Mouse (Mus musculus): Measurements from ENCODE around the gene Plxnd1.

The Plxnd1 gene

DNA sequence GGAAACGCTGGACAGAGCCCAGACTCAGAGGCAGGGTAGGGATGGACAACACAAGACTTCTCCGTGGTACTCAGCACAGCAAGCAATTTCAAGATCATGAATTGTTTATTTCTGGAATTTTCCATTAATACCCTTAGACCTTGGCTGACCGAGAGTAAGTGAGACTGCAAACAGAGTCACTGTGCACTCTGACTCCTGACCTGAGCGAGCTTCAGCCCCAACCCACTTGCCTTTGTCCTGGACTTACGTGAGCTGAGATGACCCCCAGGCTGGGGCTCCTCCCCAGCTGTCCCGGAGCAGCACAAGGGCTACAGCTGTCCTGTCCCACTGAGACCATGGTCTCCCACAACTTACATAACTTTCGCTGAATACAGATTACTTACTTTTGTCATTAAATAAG is 11.9 kb downstream of the Plxnd1 start:
- DNase-seq (ENCODE audit: low spot score in 2 of 2) = no peak

DNA sequence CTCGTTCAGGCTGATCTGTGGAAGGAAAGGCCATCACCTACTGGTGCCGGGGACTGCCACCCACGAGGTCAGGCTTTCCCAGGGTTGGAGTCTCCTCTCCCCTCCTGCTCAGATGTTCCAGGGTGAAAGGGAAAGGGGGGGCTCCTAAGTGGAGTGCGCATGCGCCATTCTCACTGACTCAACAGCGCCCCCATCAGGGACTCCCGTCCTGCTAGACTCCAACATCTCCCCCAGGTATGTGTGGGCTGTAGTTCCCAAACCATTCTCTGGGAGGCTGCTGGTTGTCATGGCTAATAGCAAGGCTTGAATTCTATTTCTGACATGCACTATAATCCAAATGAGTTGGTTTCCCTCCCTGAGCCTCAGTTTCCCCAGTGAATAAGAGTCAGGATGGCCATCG is 16.2 kb downstream of the Plxnd1 start:
- DNase-seq (ENCODE audit: low spot score in 2 of 2) = no peak

DNA sequence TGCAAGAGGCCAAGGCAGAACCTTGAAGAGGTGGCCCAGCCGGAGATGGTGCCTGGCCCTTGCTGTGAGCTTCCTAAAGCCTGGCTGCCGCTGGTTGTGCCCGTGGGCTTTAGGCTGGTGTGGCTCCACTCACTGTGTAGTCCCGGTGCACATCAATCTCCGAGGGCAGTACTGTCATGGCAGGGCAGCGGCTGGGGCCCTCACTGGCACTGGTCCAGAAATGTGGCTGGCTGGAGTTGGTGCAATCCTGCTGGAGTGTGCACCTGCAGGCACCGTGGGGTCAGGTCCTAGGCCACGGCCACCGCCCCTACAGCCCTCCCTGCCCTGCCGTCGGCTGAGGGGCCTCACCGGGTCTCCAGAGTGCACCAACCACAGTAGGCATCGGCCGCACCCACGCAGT is 17.0 kb downstream of the Plxnd1 start:
- no peak for DNase-seq (ENCODE audit: low spot score in 2 of 2)

DNA sequence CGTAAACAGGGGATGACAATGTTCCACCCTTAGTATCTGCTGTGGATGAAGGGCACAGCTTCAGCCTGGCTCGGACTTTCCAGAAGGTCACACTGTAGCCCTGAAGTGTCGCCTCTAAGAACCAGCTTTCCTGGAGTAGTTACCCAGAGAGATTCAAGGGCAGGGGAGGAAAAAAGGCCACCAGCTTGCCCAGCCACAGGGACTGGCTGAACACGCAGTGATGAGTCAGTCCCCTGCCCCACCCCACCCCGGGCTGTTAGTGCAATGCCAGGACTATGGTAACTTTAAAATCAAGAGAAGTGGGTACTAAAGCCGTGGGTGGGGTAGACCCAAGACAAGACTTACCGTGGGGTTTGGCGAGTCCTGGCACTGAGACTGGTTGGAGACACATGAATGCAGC is 19.2 kb downstream of the Plxnd1 start:
- no peak for DNase-seq (ENCODE audit: low spot score in 2 of 2)

GRCm38 (mm10) chr6:115973881-115974662 is 20.7 kb downstream of the Plxnd1 start:
- no peak for DNase-seq (ENCODE audit: low spot score in 2 of 2)

GRCm38 (mm10) chr6:115973139-115973875 is 21.5 kb downstream of the Plxnd1 start:
- no peak for DNase-seq (ENCODE audit: low spot score in 2 of 2)

GRCm38 (mm10) chr6:115972083-115972764 is 22.6 kb downstream of the Plxnd1 start:
- no peak for DNase-seq (ENCODE audit: low spot score in 2 of 2)

GRCm38 (mm10) chr6:115971273-115972060 is 23.3 kb downstream of the Plxnd1 start:
- DNase-seq (ENCODE audit: low spot score in 2 of 2) = no peak

DNA sequence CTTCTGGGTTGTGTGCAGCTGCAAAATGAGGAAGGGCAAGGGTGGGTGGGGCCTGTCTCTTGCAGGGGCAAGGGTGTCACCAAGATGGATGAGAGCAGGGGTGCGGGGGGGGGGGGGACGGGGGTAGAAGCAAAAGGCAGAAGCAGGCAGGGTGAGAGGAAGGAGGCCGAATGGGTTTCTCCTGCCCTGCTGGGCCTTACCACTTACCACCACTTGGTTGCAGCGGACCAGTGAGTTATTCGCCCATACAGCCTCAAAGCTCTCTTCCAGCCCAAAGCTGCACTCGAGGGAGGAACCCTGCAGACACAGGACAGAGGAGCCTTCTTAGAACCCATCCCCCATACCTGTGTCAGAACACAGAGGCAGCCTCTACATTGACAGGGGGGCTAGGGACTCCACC is 24.9 kb downstream of the Plxnd1 start:
- DNase-seq (ENCODE audit: low spot score in 2 of 2) = no peak

DNA sequence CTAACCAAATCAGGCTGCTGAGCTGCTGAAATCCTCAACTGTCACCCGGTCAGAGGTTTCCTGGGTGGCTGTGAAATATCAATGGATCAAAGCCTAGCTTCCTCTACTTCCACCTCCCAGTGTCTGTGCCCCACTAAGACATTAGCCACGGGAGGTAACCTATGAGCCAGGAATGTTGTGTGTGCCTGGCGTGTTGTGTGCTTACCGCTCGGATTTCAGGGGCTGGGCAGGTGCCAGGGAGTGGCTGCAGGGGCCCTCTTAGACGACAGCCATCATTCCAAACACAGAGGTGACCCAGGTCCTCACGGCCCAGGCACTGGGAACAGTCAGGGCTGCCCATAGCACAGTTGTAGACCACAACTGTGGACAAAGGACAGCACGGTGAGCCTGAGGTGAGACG is 25.7 kb downstream of the Plxnd1 start:
- DNase-seq (ENCODE audit: low spot score in 2 of 2) = no peak

DNA sequence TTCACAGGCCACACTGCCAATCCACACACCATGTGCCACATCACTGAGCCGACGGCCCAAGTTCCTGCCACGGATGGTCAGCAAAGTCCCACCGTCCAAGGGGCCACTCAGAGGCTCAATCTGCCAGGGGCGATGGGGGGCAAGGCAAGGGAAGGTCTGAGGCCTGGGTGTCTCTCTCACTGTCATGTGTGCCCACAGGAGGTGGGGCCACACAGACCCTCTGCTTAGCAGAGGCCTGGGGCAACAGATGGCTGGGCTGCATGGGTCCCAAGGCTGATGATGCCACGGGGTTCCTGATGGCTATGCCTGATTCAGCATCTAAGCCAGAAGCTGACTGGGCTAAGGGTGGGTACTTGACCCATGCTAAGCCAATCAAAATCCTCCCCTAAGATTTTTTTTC is 26.1 kb downstream of the Plxnd1 start:
- no peak for DNase-seq (ENCODE audit: low spot score in 2 of 2)

GRCm38 (mm10) chr6:115968086-115968485 is 26.7 kb downstream of the Plxnd1 start:
- no peak for DNase-seq (ENCODE audit: low spot score in 2 of 2)

DNA sequence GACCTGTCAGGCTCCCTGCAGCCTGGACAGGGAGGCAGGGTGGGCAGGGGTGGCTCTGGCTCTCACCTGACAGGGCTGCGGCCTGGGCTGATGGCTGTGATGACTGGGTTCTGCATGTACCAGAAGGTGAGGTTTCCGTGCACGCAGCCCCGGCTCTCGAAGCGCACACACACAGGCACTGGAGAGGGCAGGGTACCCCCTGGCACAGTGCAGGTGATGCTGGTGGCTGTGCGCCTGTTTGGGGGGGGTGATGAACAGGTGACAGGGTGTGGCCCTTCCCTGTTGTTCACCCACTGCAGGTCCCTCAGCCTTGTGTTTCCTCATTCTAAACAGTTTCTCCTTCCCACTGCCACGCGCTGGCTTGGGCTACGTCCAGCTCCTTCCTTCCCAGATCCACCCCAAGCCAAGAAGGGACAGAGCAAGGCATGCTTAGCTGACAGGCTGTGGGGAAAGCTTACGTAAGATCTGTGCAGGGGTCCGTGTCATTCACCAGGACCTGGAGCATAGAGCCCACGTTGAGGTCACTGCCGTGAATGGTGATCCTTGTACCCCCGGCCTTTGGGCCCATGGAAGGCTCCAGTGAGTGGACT is 27.4 kb downstream of the Plxnd1 start:
- no peak for DNase-seq (ENCODE audit: low spot score in 2 of 2)

GRCm38 (mm10) chr6:115966227-115966966 is 28.4 kb downstream of the Plxnd1 start:
- no peak for DNase-seq (ENCODE audit: low spot score in 2 of 2)

- DNase-seq (ENCODE audit: low spot score in 2 of 2) = no peak
Measured at GRCm38 (mm10) chr6:115963656-115964055, 31.1 kb downstream of the Plxnd1 start.

DNA sequence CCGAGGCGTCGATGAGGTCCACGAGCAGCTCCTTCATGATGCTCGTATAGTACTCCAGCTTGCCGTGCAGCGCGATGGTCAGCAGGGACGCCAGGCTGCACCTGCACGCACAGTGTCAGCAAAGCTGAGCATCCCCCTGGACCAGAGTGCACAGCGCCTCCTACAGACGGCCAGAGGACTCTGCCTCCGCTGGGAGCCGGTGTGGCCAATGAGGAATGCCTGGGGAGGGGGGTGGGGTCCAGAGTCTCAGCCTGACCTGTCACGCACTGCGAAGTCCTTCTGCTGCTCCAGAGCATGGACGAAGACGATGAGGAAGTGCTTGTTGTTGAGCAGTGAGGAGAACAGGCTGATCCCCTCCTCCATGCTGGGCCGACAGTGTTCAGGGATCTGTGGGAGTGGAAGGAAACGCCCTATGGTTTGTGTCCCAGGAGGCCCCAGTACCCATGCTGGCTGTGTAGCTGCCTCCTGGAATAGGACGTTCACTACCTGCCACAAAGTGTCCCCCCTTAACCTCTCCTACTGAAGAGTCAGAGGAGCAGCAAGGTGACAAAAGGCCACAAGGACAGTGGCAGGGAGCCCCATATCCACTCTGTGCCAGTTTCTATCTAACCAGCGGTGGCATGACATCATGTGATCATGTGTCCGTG is 32.2 kb downstream of the Plxnd1 start:
- no peak for DNase-seq (ENCODE audit: low spot score in 2 of 2)

- DNase-seq (ENCODE audit: low spot score in 2 of 2) = no peak
Measured at GRCm38 (mm10) chr6:115961743-115962142, 33.1 kb downstream of the Plxnd1 start.

- DNase-seq (ENCODE audit: low spot score in 2 of 2) = no peak
Measured at GRCm38 (mm10) chr6:115960322-115960721, 34.5 kb downstream of the Plxnd1 start.

DNA sequence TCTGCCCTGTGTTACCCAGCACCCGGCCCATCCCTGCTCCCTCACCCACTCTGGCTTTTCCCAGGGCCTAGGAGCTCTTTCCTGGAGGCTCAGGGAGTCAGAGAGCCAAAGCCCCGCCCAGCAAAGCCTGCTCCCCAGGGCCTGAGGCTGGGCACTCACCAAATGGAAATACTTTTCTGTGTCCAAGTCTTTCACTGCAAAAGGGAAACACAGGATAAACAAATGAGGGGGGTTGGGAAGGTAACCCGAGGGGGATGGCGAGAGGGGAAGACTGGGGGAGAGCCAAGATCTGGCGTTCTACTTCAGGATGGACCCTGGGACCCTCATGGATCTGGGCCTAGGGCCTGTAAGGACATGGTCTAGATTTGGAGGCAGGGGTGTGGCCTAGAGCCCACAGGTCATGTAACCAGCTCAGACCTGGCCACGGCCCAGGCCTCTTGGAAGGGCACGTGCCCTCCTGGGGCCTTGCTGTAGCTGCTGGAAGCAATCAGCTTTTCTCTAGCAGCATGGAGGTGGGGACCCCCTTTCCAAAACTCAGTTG is 35.6 kb downstream of the Plxnd1 start:
- DNase-seq (ENCODE audit: low spot score in 2 of 2) = peak; percentile 67 to 81

DNA sequence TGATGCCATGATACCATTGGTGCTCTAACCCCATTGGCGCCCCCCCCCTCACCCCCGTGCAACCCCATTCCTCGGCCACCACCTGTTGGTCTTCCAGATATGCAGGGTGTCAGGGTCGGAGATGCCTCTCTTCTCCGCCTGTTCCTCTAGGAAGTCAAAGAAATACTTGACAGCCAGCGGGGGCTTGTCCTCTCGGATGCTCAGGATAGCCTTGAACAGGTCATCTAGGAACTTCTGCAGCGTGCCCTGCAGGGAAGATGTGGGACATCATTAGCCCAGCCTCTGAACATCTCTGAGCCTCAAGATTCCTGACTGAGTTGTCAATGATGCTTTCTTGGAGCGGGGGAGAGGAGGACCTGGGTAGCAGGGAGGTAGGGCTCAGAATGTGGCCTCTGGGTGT is 36.4 kb downstream of the Plxnd1 start:
- DNase-seq (ENCODE audit: low spot score in 2 of 2) = no peak

Data from urinary bladder, postnatal 4 days (tissue).